Mouse (Mus musculus) MEL (cell line): ENCODE data around the gene Phf1.

ENCODE experiments used
- CTCF ChIP-seq, 3 experiments: IDR thresholded peaks in 2 of 3; conservative IDR thresholded peaks in 1 of 3; 2 replicates each; pipeline ENCODE4 v1.5.1; 2011 to 2012; ENCODE audit warnings: low read length in 3 of 3, low read depth in 2 of 3, mild to moderate bottlenecking in 2 of 3, improper control_type of control experiment in 1 of 3, inconsistent platforms in 1 of 3, mixed read lengths in 1 of 3, moderate library complexity in 1 of 3; ENCODE audit not compliant: control insufficient read depth in 1 of 3, insufficient read depth in 1 of 3, poor library complexity in 1 of 3, severe bottlenecking in 1 of 3
- ELF1 ChIP-seq: IDR thresholded peaks from 2 replicates; pipeline ENCODE4 v1.6.1; 2014; ENCODE audit warnings: low read depth, mild to moderate bottlenecking, inconsistent platforms, low read length, improper control_type of control experiment, moderate library complexity
- GABPA ChIP-seq: IDR thresholded peaks from 2 replicates; pipeline ENCODE4 v1.6.1; 2012; ENCODE audit warnings: low read depth, mild to moderate bottlenecking, inconsistent platforms, low read length, improper control_type of control experiment, moderate library complexity
- GATA1 ChIP-seq: IDR thresholded peaks from 2 replicates; pipeline ENCODE4 v1.6.1; 2011; ENCODE audit warnings: low read depth, low read length, improper control_type of control experiment
- JUND ChIP-seq: IDR thresholded peaks from 2 replicates; pipeline ENCODE4 v1.6.1; 2011; ENCODE audit warnings: low read depth, mild to moderate bottlenecking, improper control_type of control experiment, low read length
- MAX ChIP-seq: IDR thresholded peaks from 2 replicates; pipeline ENCODE4 v1.6.1; 2011; ENCODE audit warnings: low read length, improper control_type of control experiment
- POLR2AphosphoS5 ChIP-seq: IDR thresholded peaks from 2 replicates; pipeline ENCODE4 v1.6.1; 2012; ENCODE audit warnings: low read depth, borderline replicate concordance, mild to moderate bottlenecking, inconsistent platforms, low read length, moderate library complexity, mixed read lengths
- SMC3 ChIP-seq: IDR thresholded peaks from 2 replicates; pipeline ENCODE4 v1.6.1; 2011; ENCODE audit warnings: low read depth, low read length, improper control_type of control experiment
- ZC3H11A ChIP-seq: IDR thresholded peaks from 2 replicates; pipeline ENCODE4 v1.6.1; 2012; ENCODE audit warnings: low read depth, mild to moderate bottlenecking, inconsistent platforms, low read length, improper control_type of control experiment
- ZKSCAN1 ChIP-seq: IDR thresholded peaks from 2 replicates; pipeline ENCODE4 v1.6.1; 2012; ENCODE audit warnings: low read depth, mild to moderate bottlenecking, inconsistent platforms, low read length, improper control_type of control experiment, moderate library complexity
- ZMIZ1 ChIP-seq: IDR thresholded peaks from 2 replicates; pipeline ENCODE4 v1.6.1; 2012; ENCODE audit warnings: low read depth, mild to moderate bottlenecking, inconsistent platforms, low read length, improper control_type of control experiment, moderate library complexity

GRCm38 (mm10) chr17:26941841-26942570 is 9.2 kb downstream of the Phf1 start:
- TF ChIP-seq ZC3H11A (no peak), GABPA (no peak), SMC3 (no peak), ZMIZ1 (no peak), CTCF (IDR thresholded peaks at IDR 0.05 in 2 of 3, conservative IDR thresholded peaks at IDR 0.05 in 1 of 3; ENCODE audit: control insufficient read depth in 1 of 3, insufficient read depth in 1 of 3, low read depth in 2 of 3, low read length in 3 of 3, poor library complexity in 1 of 3, severe bottlenecking in 1 of 3) (no peak), MAX (no peak), JUND (no peak), ELF1 (no peak), GATA1 (no peak), POLR2AphosphoS5 (no peak), ZKSCAN1 (no peak)
